Mouse (Mus musculus) liver, adult 2 months (tissue): ENCODE data around the gene Tenm3. TPM values are rescaled to one million over a fixed set of nuclear protein-coding genes. Genes with fewer than 3 reads are reported as not detected.

ENCODE experiments used
- DNase-seq: peaks from one replicate; pipeline ENCODE4 v3.0.0-alpha.2; 2011; ENCODE audit warnings: low read depth, low spot score; ENCODE audit errors: extremely low read depth
- H3K27ac ChIP-seq: fragments of 200-500 bp; replicated peaks from 2 replicates; pipeline ENCODE4 v1.5.1; 2012; ENCODE audit warnings: low read depth, mild to moderate bottlenecking, control low read depth, inconsistent platforms, low read length; ENCODE audit not compliant: insufficient read depth
- H3K27me3 ChIP-seq: fragments of 200-500 bp; 2 replicates; pipeline ENCODE4 v1.6.1; 2012; ENCODE audit warnings: mild to moderate bottlenecking, moderate library complexity, low read length, inconsistent platforms; ENCODE audit not compliant: control insufficient read depth, insufficient read depth
- H3K36me3 ChIP-seq: fragments of 200-500 bp; 2 replicates; pipeline ENCODE4 v1.6.1; 2012; ENCODE audit warnings: low read length, inconsistent platforms; ENCODE audit not compliant: control insufficient read depth, insufficient read depth
- H3K4me1 ChIP-seq: fragments of 200-500 bp; 2 replicates; pipeline ENCODE4 v1.6.1; 2011; ENCODE audit warnings: low read length; ENCODE audit not compliant: control insufficient read depth, insufficient read depth
- H3K4me3 ChIP-seq: fragments of 200-500 bp; 2 replicates; pipeline ENCODE4 v1.5.1; 2011; ENCODE audit warnings: low read depth, mild to moderate bottlenecking, control low read depth, low read length, moderate library complexity; ENCODE audit not compliant: insufficient read depth
- H3K79me2 ChIP-seq: fragments of 200-500 bp; 2 replicates; pipeline ENCODE4 v1.6.1; 2012; ENCODE audit warnings: inconsistent platforms, mild to moderate bottlenecking, low read length, moderate library complexity; ENCODE audit not compliant: control insufficient read depth, insufficient read depth
- H3K9ac ChIP-seq: fragments of 200-500 bp; 2 replicates; pipeline ENCODE4 v1.6.1; 2012; ENCODE audit warnings: low read depth, mild to moderate bottlenecking, control low read depth, inconsistent platforms, low read length
- CTCF ChIP-seq: fragments of 200-500 bp; IDR thresholded peaks from 2 replicates; pipeline ENCODE4 v1.5.1; 2011; ENCODE audit warnings: low read depth, low read length, control low read depth
- POLR2A ChIP-seq: fragments of 200-500 bp; IDR thresholded peaks from 2 replicates; pipeline ENCODE4 v1.6.1; 2011; ENCODE audit warnings: low read length, control low read depth; ENCODE audit not compliant: insufficient read depth; ENCODE audit errors: extremely low read depth
- whole genome bisulfite sequencing: fragments of 180-500 bp; shearing (Covaris S2); methylation state at CpG from one replicate; pipeline ENCODE4 v1.1.7; 2018; 5-methylcytosine and 5-hydroxymethylcytosine counted together
- polyA plus RNA-seq: library from polyadenylated mRNA; depleted of rRNA; stranded (reverse); fragments of >200 nt; gene quantifications from 2 replicates; pipeline ENCODE4 v1.2.3, GENCODE M21; 2012
- total RNA-seq: library from RNA; depleted of rRNA; stranded (reverse); fragments of >200 nt; gene quantifications from 2 replicates; pipeline ENCODE4 v1.2.3, GENCODE M21; 2014

Gene Tenm3
- total and polyA plus RNA-seq, 2 experiments = 5.3 to 12.5 TPM

DNA sequence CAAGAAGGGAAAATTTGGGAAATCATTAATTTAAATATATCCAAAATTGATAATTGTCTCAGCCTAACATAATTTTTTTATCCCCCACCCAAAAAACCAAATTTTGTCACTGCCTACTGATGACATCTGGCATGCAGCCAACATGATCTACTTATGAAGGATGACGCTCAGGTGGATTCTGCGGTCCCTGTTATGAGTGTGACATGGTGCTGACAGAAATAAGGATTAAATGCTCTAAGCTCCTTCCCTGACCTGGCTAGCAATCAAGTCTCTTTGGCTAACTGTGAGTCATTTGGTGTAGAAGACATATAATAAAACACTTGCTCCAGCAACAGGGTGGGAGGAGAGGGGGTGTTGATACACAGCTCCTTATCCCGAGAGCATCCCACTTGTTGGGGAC lies 532.0 kb downstream of the Tenm3 start:
- no peak for TF ChIP-seq POLR2A
- no peak for TF ChIP-seq CTCF
- DNase-seq = no peak
- Histone ChIP-seq H3K9ac (no peak overlapping the region), H3K27ac (no peak overlapping the region), H3K79me2 (no peaks in the 10 kb centered on the region), H3K27me3 (no peaks in the 10 kb centered on the region), H3K4me1 (no peaks in the 10 kb centered on the region), H3K4me3 (no peak overlapping the region), H3K36me3 (no peaks in the 10 kb centered on the region)
- WGBS = 89% methylated on average over 3 of the region's 3 CpGs

GRCm38 (mm10) chr8:48310240-48310849 lies 533.4 kb downstream of the Tenm3 start:
- no peaks in the 10 kb centered on the region for H3K4me1 ChIP-seq
- no peak overlapping the region for H3K9ac ChIP-seq
- H3K27ac ChIP-seq = no peak overlapping the region
- WGBS = 81% methylated on average over 10 of the region's 10 CpGs
- H3K36me3 ChIP-seq = no peaks in the 10 kb centered on the region
- no peak overlapping the region for H3K4me3 ChIP-seq
- no peaks in the 10 kb centered on the region for H3K79me2 ChIP-seq
- TF ChIP-seq CTCF (no peak), POLR2A (no peak)
- no peaks in the 10 kb centered on the region for H3K27me3 ChIP-seq
- no peak for DNase-seq

GRCm38 (mm10) chr8:48309191-48309987 lies 534.4 kb downstream of the Tenm3 start:
- Histone ChIP-seq H3K79me2 (no peaks in the 10 kb centered on the region), H3K9ac (no peak overlapping the region), H3K27ac (no peak overlapping the region), H3K4me3 (no peak overlapping the region), H3K27me3 (no peaks in the 10 kb centered on the region), H3K36me3 (no peaks in the 10 kb centered on the region), H3K4me1 (no peaks in the 10 kb centered on the region)
- WGBS = 77% methylated on average over 16 of the region's 16 CpGs
- TF ChIP-seq POLR2A (no peak), CTCF (no peak)
- peak; percentile 5 for DNase-seq

GRCm38 (mm10) chr8:48304224-48304623 lies 539.5 kb downstream of the Tenm3 start:
- TF ChIP-seq CTCF = no peak
- TF ChIP-seq POLR2A = no peak
- Histone ChIP-seq H3K27ac (no peak overlapping the region), H3K79me2 (no peaks in the 10 kb centered on the region), H3K36me3 (peaks cover 2% of the 10 kb centered on the region; the same call in 1 of the 2 replicates), H3K27me3 (no peaks in the 10 kb centered on the region), H3K9ac (no peak overlapping the region), H3K4me3 (no peak overlapping the region), H3K4me1 (no peaks in the 10 kb centered on the region)
- 82% methylated on average over 7 of the region's 7 CpGs for WGBS
- DNase-seq = no peak

DNA sequence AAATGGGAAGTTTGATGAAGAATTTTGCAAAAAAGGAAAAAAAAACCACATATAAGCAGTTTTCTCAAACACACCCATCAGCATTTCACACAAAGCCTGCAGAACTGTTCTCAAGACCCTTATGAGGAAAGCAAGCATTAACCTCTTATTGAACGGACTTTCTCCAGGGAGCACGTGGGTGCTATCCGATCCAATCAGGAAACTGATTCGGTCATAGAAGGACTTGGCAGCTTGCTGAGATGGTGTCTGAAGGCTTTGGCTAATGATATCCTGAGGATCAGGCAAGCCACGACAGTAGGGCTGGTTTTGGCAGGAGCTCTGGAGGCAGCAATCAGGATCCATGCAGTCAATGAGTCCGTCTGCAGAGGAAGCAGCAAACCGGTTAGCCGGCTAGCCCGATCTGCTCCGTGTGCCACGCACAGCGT lies 543.1 kb downstream of the Tenm3 start:
- Histone ChIP-seq H3K4me1 (no peaks in the 10 kb centered on the region), H3K27ac (no peak overlapping the region), H3K36me3 (peaks cover 14% of the 10 kb centered on the region), H3K9ac (no peak overlapping the region), H3K79me2 (no peaks in the 10 kb centered on the region), H3K27me3 (no peaks in the 10 kb centered on the region), H3K4me3 (no peak overlapping the region)
- no peak for DNase-seq
- TF ChIP-seq POLR2A (no peak), CTCF (no peak)
- 86% methylated on average over 12 of the region's 12 CpGs for WGBS

DNA sequence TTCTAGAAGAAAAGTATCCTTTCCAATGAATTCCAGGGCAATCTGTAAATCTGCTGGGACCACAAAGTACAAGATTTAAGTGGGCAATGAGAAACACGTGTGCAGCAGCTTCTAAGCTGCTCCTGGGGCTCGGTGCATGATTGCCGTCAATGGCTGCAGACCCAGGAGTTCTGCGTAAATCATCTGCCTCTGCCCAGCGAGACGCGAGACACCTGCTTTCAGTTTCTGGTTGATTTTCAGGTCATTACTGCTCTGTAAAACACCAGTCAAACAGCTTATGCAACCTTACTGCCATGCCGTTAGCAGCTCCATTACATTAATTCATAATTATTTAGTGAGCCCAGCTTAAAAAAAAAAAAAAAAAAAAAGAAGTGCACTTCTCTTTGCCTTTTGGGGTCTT lies 543.7 kb downstream of the Tenm3 start:
- TF ChIP-seq POLR2A (no peak), CTCF (no peak)

More for the DNA sequence above, 543.7 kb downstream of the Tenm3 start:
- Histone ChIP-seq H3K36me3 (peaks cover 14% of the 10 kb centered on the region), H3K79me2 (no peaks in the 10 kb centered on the region), H3K9ac (no peak overlapping the region), H3K27me3 (no peaks in the 10 kb centered on the region), H3K27ac (no peak overlapping the region), H3K4me3 (no peak overlapping the region), H3K4me1 (no peaks in the 10 kb centered on the region)
- DNase-seq = no peak
- WGBS = 87% methylated on average over 8 of the region's 8 CpGs
